ENCODE assay signal across 23 mouse cellular contexts in genomic region chr8:25407862-25408261, GRCm38 (mm10).
"Had no signal": no experiment of that assay in that cellular context is flagged by ENCODE, and none has a peak within 500 bp of the region (broad histone marks: within the 10 kb centered on the region; RNA-seq: fewer than 3 reads in every experiment).

No protein-coding gene starts in this region.

- H3K4me2 ChIP-seq: heart, embryonic 11.5 days; heart, embryonic 13.5 days; heart, embryonic 15.5 days; hindbrain, embryonic 13.5 days; hindbrain, embryonic 15.5 days; limb, embryonic 13.5 days; limb, embryonic 15.5 days; liver, embryonic 12.5 days had no signal

- H3K9me3 ChIP-seq: heart, embryonic 13.5 days; heart, embryonic 15.5 days; hindbrain, embryonic 13.5 days; hindbrain, embryonic 15.5 days; limb, embryonic 13.5 days; limb, embryonic 15.5 days; liver, embryonic 12.5 days had no signal

- H3K27ac ChIP-seq: heart, adult 2 months; heart, embryonic 13.5 days; heart, embryonic 15.5 days; hindbrain, embryonic 13.5 days; hindbrain, embryonic 15.5 days; hindbrain, postnatal 0 days; limb, embryonic 13.5 days; limb, embryonic 15.5 days; liver, embryonic 12.5 days; liver, embryonic 14.5 days had no signal

- H3K36me3 ChIP-seq: heart, embryonic 13.5 days; heart, embryonic 15.5 days; hindbrain, embryonic 13.5 days; hindbrain, embryonic 15.5 days; limb, embryonic 13.5 days; limb, embryonic 15.5 days; liver, embryonic 12.5 days had no signal

- H3K4me3 ChIP-seq: heart, adult 2 months; heart, embryonic 13.5 days; heart, embryonic 15.5 days; hindbrain, embryonic 13.5 days; hindbrain, embryonic 15.5 days; limb, embryonic 13.5 days; limb, embryonic 15.5 days; liver, embryonic 12.5 days had no signal

- ATAC-seq: forebrain, postnatal 0 days; hindbrain, postnatal 0 days; intestine, embryonic 16.5 days; liver, embryonic 12.5 days had no signal

- H3K9ac ChIP-seq: forebrain, postnatal 0 days; heart, embryonic 13.5 days; heart, embryonic 15.5 days; hindbrain, embryonic 13.5 days; hindbrain, embryonic 15.5 days; limb, embryonic 13.5 days; limb, embryonic 15.5 days; liver, embryonic 12.5 days; liver, embryonic 14.5 days had no signal

- H3K4me1 ChIP-seq: heart, embryonic 13.5 days; heart, embryonic 15.5 days; hindbrain, embryonic 13.5 days; hindbrain, embryonic 15.5 days; limb, embryonic 13.5 days; limb, embryonic 15.5 days; liver, embryonic 12.5 days had no signal

- H3K27me3 ChIP-seq: heart, embryonic 13.5 days; heart, embryonic 15.5 days; hindbrain, embryonic 13.5 days; hindbrain, embryonic 15.5 days; limb, embryonic 13.5 days; limb, embryonic 15.5 days; liver, embryonic 12.5 days had no signal

- DNase-seq: forebrain, postnatal 0 days; gastrocnemius, postnatal 14 days; gastrocnemius, postnatal 36 days; heart, adult 11 months; heart, adult 2 months; heart, postnatal 14 days; heart, postnatal 36 days; kidney, postnatal 25 days; layer of hippocampus, adult 9-11 months; layer of hippocampus, postnatal 36 days; left cerebral cortex, postnatal 4 days; lung, adult 18-20 months had no signal
